Mouse (Mus musculus) testis, adult 10 weeks (tissue): ENCODE measurements around the gene Prss58. TPM values are rescaled to one million over a fixed set of nuclear protein-coding genes. Genes with fewer than 3 reads are reported as not detected.

Source experiments
- polyA plus RNA-seq: library from polyadenylated mRNA; stranded (reverse); fragments of 350-450 nt; fragmentation: Illumina TruSeq; extraction: RNeasy Lipid Tissue Mini Kit (QIAGEN cat#74804); gene quantifications from one replicate; pipeline ENCODE4 v1.2.3, GENCODE M21; 2014; ENCODE audit warnings: low read depth, low replicate concordance

The Prss58 gene
- polyA plus RNA-seq, result 193 TPM

GRCm38 (mm10) chr6:40900287-40900686 is at the start of gene Prss58:
Gene Prss58, minus strand, starts transcription at chr6:40900387.

GRCm38 (mm10) chr6:40940457-40940856 is 40.3 kb upstream of the Prss58 start, which contains the start of gene 1700074P13Rik:
Gene 1700074P13Rik, minus strand, starts transcription at chr6:40940557.

DNA sequence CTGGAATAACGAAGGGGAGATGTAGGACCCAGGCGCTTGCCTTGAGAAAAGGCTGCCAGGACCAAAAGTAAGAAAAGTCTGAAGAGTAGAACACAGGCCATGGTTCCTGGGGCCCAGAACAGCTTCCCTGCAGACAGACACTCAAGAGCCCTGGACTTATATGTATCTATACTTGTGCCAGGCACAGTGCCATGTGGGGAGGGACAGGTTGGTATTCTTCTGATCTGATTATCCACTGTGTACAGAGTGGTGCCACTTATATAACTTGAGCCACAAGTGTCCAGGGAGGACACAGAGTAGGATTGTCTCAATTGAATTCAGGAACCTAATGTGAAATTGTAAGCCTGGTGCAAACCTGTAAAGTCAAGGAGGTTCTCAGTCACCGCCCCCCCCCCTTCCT is 12.8 kb downstream of the Prss58 start, which contains the start of gene Moxd2:
Gene Moxd2, minus strand, starts transcription at position 101 of the 400 bp plus-strand sequence.

Other genes with a start within 250 kb of the Prss58 start
- 0.11 TPM for gene Moxd2, start 12.9 kb downstream of the Prss58 start, polyA plus RNA-seq
- gene 1700074P13Rik, start 40.2 kb upstream of the Prss58 start, polyA plus RNA-seq, result 1,648 TPM
- not detected for gene Gm4744, start 51.5 kb upstream of the Prss58 start, polyA plus RNA-seq
- not detected for gene 1810009J06Rik, start 64.4 kb upstream of the Prss58 start, polyA plus RNA-seq
- gene Gm2663, start 99.1 kb upstream of the Prss58 start, polyA plus RNA-seq, result not detected
- gene 2210010C04Rik, start 135.1 kb upstream of the Prss58 start, polyA plus RNA-seq, result not detected